Mouse (Mus musculus) thymus, adult 2 months (tissue): ENCODE results near the gene Adgrv1.

Experiments
- CTCF ChIP-seq: fragments of 200-500 bp; IDR thresholded peaks from 2 replicates; pipeline ENCODE4 v1.5.1; 2012; ENCODE audit warnings: mild to moderate bottlenecking, control low read depth, low read length, moderate library complexity, borderline replicate concordance; ENCODE audit not compliant: control insufficient read depth, poor library complexity, insufficient read depth; ENCODE audit errors: extremely low read depth
- POLR2A ChIP-seq: fragments of 200-500 bp; IDR thresholded peaks from 2 replicates; pipeline ENCODE4 v1.6.1; 2012; ENCODE audit warnings: mild to moderate bottlenecking, low read length, control low read depth, moderate library complexity; ENCODE audit not compliant: control insufficient read depth, poor library complexity, insufficient read depth; ENCODE audit errors: extremely low read depth

DNA sequence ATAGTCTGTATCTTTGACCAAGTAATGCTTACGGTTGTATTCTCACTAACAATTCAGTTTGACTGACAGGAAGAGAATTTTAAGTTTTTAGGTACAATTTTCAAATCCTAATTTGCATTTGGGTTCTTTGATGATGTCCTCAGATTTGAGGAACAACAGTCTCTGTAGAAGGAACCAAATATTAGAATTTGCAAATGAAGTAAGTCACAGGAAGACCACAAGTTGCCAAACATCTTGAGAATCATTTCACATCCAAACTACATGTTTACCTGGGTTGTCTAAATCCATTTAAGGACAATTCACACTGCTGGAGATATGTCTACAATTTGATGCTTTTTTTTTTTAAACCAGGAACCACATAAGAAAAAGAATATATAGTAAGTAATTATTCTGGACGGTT lies 391.8 kb downstream of the Adgrv1 start:
- TF ChIP-seq CTCF (no peak), POLR2A (no peak)
